Mouse (Mus musculus): ENCODE data around the gene Itgal.
A peak's percentile ranks its signal among the peaks of the same experiment; 100 is the strongest.
"Not testable (repeated sequence)": the region's sequence is repeated elsewhere in the genome, so short reads cannot be mapped to it uniquely, and the experiment has no call there.

DNA sequence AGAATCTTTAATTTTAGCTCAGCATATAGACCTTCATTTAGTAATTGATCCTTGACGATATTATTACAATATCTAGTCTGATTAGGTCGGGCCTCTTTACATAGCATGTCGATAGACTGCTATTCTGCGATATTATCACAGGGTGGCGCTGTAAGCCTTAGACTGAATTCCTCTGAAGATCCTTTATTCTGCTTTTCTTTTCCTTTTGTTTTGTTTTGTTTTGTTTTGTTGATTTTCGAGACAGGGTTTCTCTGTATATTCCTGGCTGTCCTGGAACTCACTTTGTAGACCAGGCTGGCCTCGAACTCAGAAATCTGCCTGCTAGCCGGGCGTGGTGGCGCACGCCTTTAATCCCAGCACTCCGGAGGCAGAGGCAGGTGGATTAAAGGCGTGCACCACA, 66.4 kb downstream of the Itgal start:
- TF ChIP-seq CTCF (IDR thresholded peaks at IDR 0.05 in 2 of 3, conservative IDR thresholded peaks at IDR 0.05 in 1 of 3; ENCODE audit: control insufficient read depth in 1 of 3, insufficient read depth in 1 of 3, low read depth in 2 of 3, low read length in 3 of 3, poor library complexity in 1 of 3, severe bottlenecking in 1 of 3): peak; percentile 31 to 91 (median 75)
- not testable (repeated sequence) for TF ChIP-seq CHD2 (IDR thresholded peaks at IDR 0.05; ENCODE audit: low read length); TCF12 (IDR thresholded peaks at IDR 0.05; ENCODE audit: low read depth, low read length); POLR2A (IDR thresholded peaks at IDR 0.05; ENCODE audit: control insufficient read depth in 1 of 2, insufficient read depth in 1 of 2, low read depth in 1 of 2, low read length in 2 of 2, poor library complexity in 1 of 2); E2F4 (IDR thresholded peaks at IDR 0.05; ENCODE audit: borderline replicate concordance, low read depth, low read length)

Measured in MEL (cell line).